Mouse (Mus musculus) left cerebral cortex, adult 2 months (tissue): ENCODE results near the gene Trim75. TPM values are rescaled to one million over a fixed set of nuclear protein-coding genes. Genes with fewer than 3 reads are reported as not detected.
"Not testable (repeated sequence)": the region's sequence is repeated elsewhere in the genome, so short reads cannot be mapped to it uniquely, and the experiment has no call there.

Source experiments
- DNase-seq, 2 experiments: peaks; one replicate each; pipeline ENCODE4 v3.0.0; 2021 to 2022; ENCODE audit warnings: low spot score in 2 of 2, mixed read lengths in 1 of 2; ENCODE audit errors: extremely low spot score in 1 of 2
- H3K27ac ChIP-seq: fragments of 200-600 bp; 2 replicates; pipeline ENCODE4 v1.8.1; 2022
- H3K4me3 ChIP-seq: fragments of 200-600 bp; 2 replicates; pipeline ENCODE4 v1.8.1; 2022
- CTCF ChIP-seq: fragments of 200-600 bp; IDR thresholded peaks from 2 replicates; pipeline ENCODE4 v1.8.1; 2022; ENCODE audit warnings: antibody characterized with exemption, mild to moderate bottlenecking, moderate library complexity
- intact Hi-C: fragments of 180-260 bp; cut with DNase I; formaldehyde crosslinking; loops from one replicate; pipeline ENCODE4 v1.15.1; 2025
- long read RNA-seq, 2 experiments: library from polyadenylated mRNA; stranded (forward); transcript quantifications; one replicate each; pipeline ENCODE4 v2.0.0; 2021; ENCODE audit warnings: borderline mapping rate in 2 of 2
- total RNA-seq, 2 experiments: library from RNA; stranded (reverse); gene quantifications; 2 replicates each; pipeline ENCODE4 v1.2.3; 2021

The Trim75 gene
- total RNA-seq, result not detected
- long read RNA-seq, experiment 1, result 0 reads
- long read RNA-seq, experiment 2, result 0 reads

DNA sequence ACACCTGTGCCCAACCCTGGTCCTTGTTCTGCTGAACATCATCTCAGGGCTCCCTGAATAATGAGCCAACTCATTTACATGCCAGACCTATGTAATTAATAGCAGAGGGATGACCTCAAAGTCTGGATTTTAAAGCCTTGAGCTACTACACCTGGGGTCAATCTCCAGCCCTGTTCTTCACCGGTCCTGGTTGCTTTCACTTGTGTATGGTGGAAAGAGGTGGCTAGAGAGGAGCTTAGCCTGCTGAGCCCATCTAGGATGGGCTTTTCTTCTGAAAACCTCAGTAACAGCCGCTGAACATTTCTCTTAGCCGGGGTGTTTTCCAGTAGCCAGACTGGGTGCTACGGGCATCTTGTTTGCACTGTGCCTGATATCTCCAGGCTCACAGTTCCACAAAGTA is at the start of gene Trim75:
Gene Trim75, minus strand, starts transcription at position 101 of the 400 bp plus-strand sequence.
- H3K4me3 ChIP-seq, result no peak within 1 kb of the TSS
- TF ChIP-seq CTCF, result no peak
- DNase-seq, result no peak
- no peak within 1 kb of the TSS for H3K27ac ChIP-seq
- intact Hi-C loops, result no loop called here

DNA sequence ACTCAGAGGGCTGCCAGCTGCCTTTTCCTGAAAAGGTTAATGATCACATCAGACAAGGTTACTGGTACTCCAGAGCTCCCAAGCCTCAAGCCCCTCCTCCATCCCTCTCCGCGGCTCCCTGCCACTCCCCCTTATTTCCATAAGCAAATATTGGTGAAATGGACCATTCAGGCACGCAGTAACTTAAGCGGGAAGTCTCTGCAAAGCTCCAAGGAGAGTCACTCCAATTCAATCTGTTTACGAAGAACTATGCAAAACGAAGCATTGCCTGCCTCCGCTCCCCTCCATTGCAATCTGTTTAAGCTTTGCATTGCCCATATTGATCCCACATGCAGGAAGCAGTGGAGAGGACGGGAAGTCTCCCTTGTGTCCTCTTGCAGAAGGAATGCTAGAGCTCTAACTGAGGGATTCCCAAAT is 49.5 kb upstream of the Trim75 start, which contains the start of gene Apela:
Gene Apela, minus strand, starts transcription at position 220 of the 417 bp plus-strand sequence.
- Histone ChIP-seq H3K4me3 (no peak within 1 kb of the TSS), H3K27ac (no peak within 1 kb of the TSS)

DNA sequence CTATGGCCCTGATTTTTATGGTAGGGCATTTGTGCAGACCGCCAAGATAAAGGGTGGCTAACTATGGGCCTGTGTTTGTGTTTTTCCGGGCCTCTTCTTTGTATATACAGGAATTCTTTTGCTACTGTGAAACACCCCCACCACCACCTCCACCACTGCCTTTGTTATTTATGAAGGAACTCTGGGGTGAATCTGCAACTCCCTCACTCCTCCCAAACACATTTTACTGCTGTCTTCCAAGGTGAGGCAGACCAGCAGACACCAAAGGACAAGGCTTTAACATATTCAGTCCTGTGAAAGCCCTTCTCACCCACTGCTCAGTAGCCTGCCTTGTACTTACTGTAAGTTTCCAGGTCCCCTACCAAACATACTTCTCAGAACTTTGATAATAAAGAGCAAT is 46.5 kb upstream of the Trim75 start:
- H3K27ac ChIP-seq, result no peak overlapping the region
- intact Hi-C loops, result no loop called here
- H3K4me3 ChIP-seq, result no peak overlapping the region
- TF ChIP-seq CTCF, result no peak
- no peak for DNase-seq

More for the DNA sequence above, 49.5 kb upstream of the Trim75 start, which contains the start of gene Apela:
- TF ChIP-seq CTCF, result no peak
- intact Hi-C loops, result no loop called here
- peak in 1 of 2 experiments; percentile 10 for DNase-seq

DNA sequence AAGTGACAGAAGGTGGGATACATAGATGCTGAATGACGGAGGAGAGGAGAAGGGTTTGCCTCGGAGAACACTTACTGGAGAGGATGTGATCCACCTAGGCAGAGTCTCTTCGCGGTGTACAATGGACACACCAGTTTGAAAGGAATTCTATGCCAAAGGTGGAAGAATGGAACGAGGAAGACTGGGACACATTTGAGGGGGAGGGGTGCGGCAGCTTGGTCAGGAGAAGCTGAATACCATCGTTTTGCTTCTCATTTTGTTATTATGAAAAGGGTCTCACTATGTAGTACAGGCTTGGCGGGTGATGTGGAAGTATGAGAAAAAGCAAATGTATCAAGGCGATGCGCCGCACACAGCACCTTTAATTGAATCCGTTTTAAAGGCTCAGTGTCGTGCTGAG is 45.4 kb upstream of the Trim75 start:
- DNase-seq, result no peak
- no peak for TF ChIP-seq CTCF
- intact Hi-C loops, result no loop called here
- Histone ChIP-seq H3K27ac (no peak overlapping the region), H3K4me3 (no peak overlapping the region)

DNA sequence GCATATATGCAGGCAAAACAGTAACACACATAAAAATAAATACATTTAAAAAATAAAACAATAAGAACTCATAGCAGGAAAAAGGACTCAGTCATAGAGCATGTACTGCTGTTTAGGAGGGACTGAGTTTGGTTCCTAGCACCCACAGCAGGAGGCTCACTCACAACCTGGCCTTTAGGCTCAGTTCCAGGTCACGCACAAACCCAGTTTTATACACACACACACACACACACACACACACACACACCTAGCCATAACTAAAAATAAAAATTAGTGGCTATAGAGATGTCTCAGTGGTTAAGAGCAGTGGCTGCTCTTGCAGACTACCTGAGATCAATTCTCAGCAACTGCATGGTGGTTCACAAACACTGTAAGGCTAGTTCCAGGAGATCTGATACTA is 44.5 kb upstream of the Trim75 start:
- DNase-seq, result no peak
- no peak for TF ChIP-seq CTCF
- Histone ChIP-seq H3K4me3 (no peak overlapping the region), H3K27ac (no peak overlapping the region)
- intact Hi-C loops, result no loop called here

DNA sequence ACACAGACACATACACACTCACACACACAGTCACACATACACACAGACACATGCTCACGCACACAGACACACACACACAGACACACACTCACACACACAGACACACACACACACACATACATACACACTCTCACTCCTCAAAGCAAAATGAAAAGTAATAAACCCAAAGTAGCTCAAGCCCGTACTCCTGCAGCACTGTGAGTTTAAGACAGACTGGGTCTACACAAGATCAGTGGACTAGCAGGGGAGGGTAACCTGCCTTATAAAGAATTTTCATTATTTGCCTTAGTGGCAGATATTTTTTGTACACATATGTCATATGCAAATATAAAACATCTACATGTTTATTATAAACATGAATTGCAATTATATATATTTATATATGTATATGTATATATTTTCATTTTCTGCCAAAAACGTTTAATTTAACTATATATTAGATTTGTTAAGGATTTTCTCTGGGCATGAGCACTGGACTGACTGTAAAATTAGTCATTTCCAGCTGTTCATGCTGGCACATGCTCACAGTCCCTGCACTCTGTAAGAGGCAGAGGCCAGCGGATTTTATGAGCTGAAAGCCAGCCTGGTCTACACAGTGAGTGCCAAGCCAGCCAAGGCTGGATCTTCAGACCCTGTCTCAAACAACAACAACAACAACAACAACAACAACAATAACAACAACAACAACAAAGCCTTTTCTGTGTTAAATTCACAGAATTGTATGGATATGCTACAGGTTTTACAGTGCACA is 43.3 kb upstream of the Trim75 start:
- no peak for TF ChIP-seq CTCF
- Histone ChIP-seq H3K4me3 (no peak overlapping the region), H3K27ac (no peak overlapping the region)
- DNase-seq, result no peak
- intact Hi-C loops, result no loop called here

DNA sequence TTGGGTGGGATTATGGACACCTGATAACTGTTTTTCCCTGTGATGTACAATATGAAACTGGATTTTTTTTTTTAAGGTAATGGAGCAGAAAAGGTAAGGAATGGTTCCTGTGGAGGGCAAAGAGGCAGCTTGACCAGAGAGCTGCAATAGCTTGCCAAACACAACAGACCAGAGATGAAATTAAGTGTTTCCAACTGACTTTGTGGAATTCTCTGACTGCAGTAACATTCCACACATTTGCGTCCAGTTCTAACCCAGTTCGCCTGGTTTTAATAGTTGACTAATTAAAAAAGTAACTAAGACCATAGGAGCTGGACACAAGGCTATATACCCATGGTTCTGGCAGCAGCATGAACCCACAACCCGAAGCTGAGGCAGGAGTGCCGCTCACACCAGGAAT is 42.1 kb upstream of the Trim75 start:
- no peak overlapping the region for H3K4me3 ChIP-seq
- no peak for TF ChIP-seq CTCF
- intact Hi-C loops, result loop anchor here (10.0 kb wide), 1 partner anchor 1415 kb away; no protein-coding TSS in a partner anchor
- DNase-seq, result no peak
- no peak overlapping the region for H3K27ac ChIP-seq

DNA sequence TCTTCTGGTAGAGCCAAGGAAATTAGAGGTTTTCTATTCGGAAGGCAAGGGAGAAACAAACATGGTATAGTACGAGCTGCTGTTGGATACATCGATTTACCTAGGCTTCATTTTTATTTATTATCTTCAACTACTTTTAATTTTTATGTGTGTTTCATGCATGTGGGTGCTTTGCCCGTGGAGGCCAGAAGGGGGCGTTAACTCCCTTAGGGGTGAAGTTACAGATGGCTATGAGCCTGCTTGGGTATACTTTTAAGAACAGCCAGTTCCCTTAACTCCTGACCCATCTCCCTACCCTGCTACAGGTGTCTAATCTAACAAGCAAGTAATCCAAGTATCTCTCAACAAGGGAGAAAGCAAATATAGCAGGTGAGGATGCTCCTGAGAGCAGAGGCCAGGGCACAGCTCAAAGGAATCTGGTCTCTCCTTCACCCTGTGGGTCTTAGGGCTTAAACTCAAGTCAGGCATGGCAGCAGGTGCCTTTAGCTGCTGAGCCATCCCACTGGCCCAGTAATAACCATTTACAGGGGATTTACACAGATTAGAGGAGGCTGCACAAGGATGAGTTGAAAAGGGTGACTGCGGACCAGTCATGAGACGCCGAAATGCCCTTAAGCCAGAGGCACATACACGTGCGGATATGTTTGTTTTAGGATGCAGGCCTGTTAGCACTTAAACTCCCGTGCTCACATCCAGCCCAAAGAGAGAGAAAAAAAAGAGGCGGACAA is 41.5 kb upstream of the Trim75 start:
- no peak for DNase-seq
- intact Hi-C loops, result loop anchor here (10.0 kb wide), 1 partner anchor 1416 kb away; no protein-coding TSS in a partner anchor

DNA sequence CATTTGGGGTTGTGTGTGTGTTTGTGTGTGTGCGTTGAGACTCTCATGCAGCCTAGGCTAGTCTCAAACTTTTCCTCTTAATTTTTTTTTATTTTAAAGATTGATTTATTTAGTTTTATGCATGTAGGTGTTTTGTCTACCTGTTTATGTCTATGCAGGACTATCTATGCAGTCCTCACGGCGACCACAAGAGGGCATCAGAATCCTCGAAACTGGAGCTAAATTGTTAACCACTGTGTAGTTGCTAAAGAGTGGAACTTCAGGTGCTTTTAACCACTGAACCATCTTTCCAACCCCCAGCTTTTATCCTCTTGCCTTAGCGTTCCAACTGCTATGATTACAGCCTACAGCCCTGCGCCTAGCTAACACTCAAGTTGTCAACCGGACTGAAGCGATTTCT is 34.9 kb upstream of the Trim75 start:
- DNase-seq, result peak; percentile 57 to 69
- intact Hi-C loops, result loop anchor here (1.0 to 10.0 kb wide), 3 partner anchors 88 to 1474 kb away; no protein-coding TSS in a partner anchor
- peak; percentile 80 for TF ChIP-seq CTCF
- Histone ChIP-seq H3K4me3 (no peak overlapping the region), H3K27ac (no peak overlapping the region)

More for the DNA sequence above, 41.5 kb upstream of the Trim75 start:
- no peak overlapping the region for H3K4me3 ChIP-seq
- no peak overlapping the region for H3K27ac ChIP-seq
- TF ChIP-seq CTCF, result no peak; the same call in 1 of the 2 replicates

DNA sequence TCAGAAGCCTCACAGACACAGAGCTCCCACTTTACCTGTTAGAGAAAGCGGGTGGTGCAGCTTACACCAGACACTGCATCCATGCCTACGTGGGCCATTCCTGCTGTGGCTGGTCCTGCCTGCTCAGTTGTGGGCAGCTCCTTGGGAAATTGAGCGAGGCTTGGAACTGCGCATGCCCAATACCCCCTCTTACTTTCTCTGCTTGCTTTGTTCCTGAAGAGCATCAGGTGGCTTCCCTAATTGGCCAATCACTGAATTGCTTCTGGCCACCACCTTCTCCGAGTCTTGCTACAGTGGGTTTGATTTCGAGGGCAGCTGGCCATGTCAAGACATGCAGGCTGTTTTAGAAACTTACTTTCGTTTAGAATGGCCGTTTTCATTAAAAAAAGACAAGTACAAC is 30.8 kb upstream of the Trim75 start, which contains the start of the genes Trim61 and Trim60:
Gene Trim61, minus strand, starts transcription at position 101 of the 400 bp plus-strand sequence.
Gene Trim60, minus strand, starts transcription at position 162 of the 400 bp plus-strand sequence.
- no peak within 1 kb of the TSS for H3K4me3 ChIP-seq
- H3K27ac ChIP-seq, result no peak within 1 kb of the TSS
- intact Hi-C loops, result no loop called here
- DNase-seq, result no peak
- TF ChIP-seq CTCF, result no peak

DNA sequence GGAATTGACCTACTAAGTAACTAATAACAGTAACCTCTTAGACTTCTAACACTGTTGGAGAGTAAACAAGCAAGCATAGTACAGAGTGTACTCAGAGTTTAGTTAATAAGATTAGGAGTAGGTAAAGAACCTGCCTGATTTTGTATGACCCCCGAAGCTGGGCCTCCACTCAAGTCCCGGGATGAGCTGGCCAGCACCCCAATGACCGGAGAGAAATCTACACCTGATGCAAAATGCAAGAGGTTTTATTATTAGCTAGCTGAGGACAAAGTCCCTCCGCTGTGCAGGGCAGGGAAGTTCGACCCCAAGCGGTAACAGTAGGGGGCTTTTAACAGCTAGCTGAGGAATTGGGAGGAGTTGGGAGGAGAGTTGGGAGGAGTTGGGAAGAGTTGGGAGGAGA is 20.0 kb upstream of the Trim75 start:
- H3K27ac ChIP-seq, H3K4me3 ChIP-seq, DNase-seq, intact Hi-C loops: not testable (repeated sequence)

DNA sequence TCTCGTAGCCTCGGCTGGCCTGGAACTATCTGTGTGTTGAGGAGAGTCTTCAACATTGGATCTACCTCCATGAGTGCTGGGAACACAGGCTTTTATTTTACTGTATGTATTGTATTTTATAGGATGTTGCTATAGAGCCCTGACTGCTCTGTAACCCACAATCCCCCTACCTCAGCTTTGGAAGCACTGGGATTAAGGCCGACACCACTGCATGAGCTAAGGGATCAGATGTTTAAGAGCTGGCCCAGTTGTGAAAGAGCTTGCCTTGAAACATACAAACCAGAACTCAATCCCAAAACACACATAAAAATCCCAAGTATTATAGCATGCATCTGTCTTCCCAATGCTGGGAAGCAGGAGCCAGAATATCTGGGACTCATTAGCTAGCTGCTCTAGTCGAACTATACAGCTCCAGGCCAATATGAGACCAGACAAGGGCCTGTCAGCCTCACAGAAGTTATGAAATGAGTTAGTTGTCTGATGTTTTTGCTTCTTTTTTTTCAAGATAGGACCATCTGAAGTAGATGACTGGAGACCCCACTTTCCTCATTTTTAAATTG is 11.3 kb upstream of the Trim75 start:
- Histone ChIP-seq H3K27ac (no peak overlapping the region), H3K4me3 (no peak overlapping the region)
- no peak for DNase-seq
- TF ChIP-seq CTCF, result no peak
- intact Hi-C loops, result no loop called here
